Mouse (Mus musculus): ENCODE data around the gene Atp13a3. TPM values are rescaled to one million over a fixed set of nuclear protein-coding genes. Genes with fewer than 3 reads are reported as not detected.

Atp13a3 gene
- polyA plus RNA-seq, 1 experiment from 2014 or later: 12.1 TPM

GRCm38 (mm10) chr16:30267359-30267758 is 138.4 kb downstream of the Atp13a3 start, which contains the start of gene Cpn2:
TSS of gene Cpn2 (minus strand) at chr16:30267499.
- H3K9ac ChIP-seq: no peak within 1 kb of the TSS
- H3K4me1 ChIP-seq: no peaks in the 10 kb centered on the region
- H3K4me2 ChIP-seq: no peak within 1 kb of the TSS
- H3K27me3 ChIP-seq: 0 out of 2 replicates have a peak, but pooled peaks cover 3% of the 10 kb centered on the region
- no peaks in the 10 kb centered on the region for H3K36me3 ChIP-seq
- no peak within 1 kb of the TSS for H3K4me3 ChIP-seq (replicated peaks)
- WGBS: 66% methylated on average over 5 of the region's 5 CpGs
- no peaks in the 10 kb centered on the region for H3K9me3 ChIP-seq (replicated peaks)
- no peak for ATAC-seq (replicated peaks; ENCODE audit: low FRiP score)
- no peak within 1 kb of the TSS for H3K27ac ChIP-seq

DNA sequence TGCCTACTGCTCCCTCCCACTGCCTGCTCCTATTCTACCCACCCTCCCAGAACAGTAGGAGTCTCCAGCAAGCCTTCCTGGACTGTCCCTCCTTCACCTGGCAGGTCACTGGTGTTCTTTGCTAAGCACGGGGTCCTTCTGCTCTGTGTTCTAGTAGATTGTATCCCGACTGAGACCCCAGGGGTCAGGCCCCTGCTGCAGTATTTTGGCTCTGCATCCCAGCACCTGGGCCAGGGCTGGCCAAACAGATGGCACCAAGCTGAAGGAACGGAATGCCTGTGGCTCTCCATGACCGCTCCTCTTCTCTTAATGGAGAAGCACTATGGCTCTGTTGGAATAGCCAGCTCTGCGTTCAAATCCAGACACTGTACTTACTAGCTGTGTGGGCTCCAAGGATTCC is 139.2 kb downstream of the Atp13a3 start:
- Histone ChIP-seq H3K4me1 (no peaks in the 10 kb centered on the region), H3K36me3 (no peaks in the 10 kb centered on the region), H3K4me2 (no peak overlapping the region), H3K27ac (no peak overlapping the region), H3K27me3 (0 out of 2 replicates have a peak, but pooled peaks cover 3% of the 10 kb centered on the region), H3K9me3 (replicated peaks) (no peaks in the 10 kb centered on the region), H3K9ac (no peak overlapping the region), H3K4me3 (replicated peaks) (no peak overlapping the region)
- 86% methylated on average over 5 of the region's 5 CpGs for WGBS
- no peak for ATAC-seq (replicated peaks; ENCODE audit: low FRiP score)

GRCm38 (mm10) chr16:30265611-30266010 is 140.2 kb downstream of the Atp13a3 start:
- no peak for ATAC-seq (replicated peaks; ENCODE audit: low FRiP score)
- Histone ChIP-seq H3K4me1 (no peaks in the 10 kb centered on the region), H3K9ac (no peak overlapping the region), H3K9me3 (replicated peaks) (no peaks in the 10 kb centered on the region), H3K36me3 (no peaks in the 10 kb centered on the region), H3K4me3 (replicated peaks) (no peak overlapping the region), H3K27me3 (0 out of 2 replicates have a peak, but pooled peaks cover 3% of the 10 kb centered on the region), H3K4me2 (no peak overlapping the region), H3K27ac (no peak overlapping the region)
- WGBS: 51% methylated on average over 4 of the region's 4 CpGs

- no peak overlapping the region for H3K9ac ChIP-seq
- WGBS: 67% methylated on average over 4 of the region's 4 CpGs
- peaks cover 3% of the 10 kb centered on the region; the same call in 1 of the 2 replicates for H3K27me3 ChIP-seq
- no peak overlapping the region for H3K27ac ChIP-seq
- no peaks in the 10 kb centered on the region for H3K9me3 ChIP-seq (replicated peaks)
- ATAC-seq (replicated peaks; ENCODE audit: low FRiP score): no peak
- H3K4me1 ChIP-seq: no peaks in the 10 kb centered on the region
- no peak overlapping the region for H3K4me2 ChIP-seq
- H3K36me3 ChIP-seq: no peaks in the 10 kb centered on the region
- H3K4me3 ChIP-seq (replicated peaks): no peak overlapping the region
Measured at GRCm38 (mm10) chr16:30263156-30263555, 142.6 kb downstream of the Atp13a3 start.

- ATAC-seq (replicated peaks; ENCODE audit: low FRiP score): no peak
- no peaks in the 10 kb centered on the region for H3K4me1 ChIP-seq
- no peak overlapping the region for H3K4me2 ChIP-seq
- no peaks in the 10 kb centered on the region for H3K36me3 ChIP-seq
- H3K27me3 ChIP-seq: peaks cover 3% of the 10 kb centered on the region; the same call in 1 of the 2 replicates
- H3K27ac ChIP-seq: no peak overlapping the region
- H3K9me3 ChIP-seq (replicated peaks): no peaks in the 10 kb centered on the region
- no peak overlapping the region for H3K9ac ChIP-seq
- H3K4me3 ChIP-seq (replicated peaks): no peak overlapping the region
- WGBS: 0% methylated on average over 2 of the region's 2 CpGs
Measured at GRCm38 (mm10) chr16:30262664-30263063, 143.1 kb downstream of the Atp13a3 start.

Other genes starting within 250 kb of the Atp13a3 start
- gene Cpn2, start 138.5 kb downstream of the Atp13a3 start, polyA plus RNA-seq (2015; fragmentation: Nextera tagmentation; extraction: Ambion mirVana): 0.04 and 0.08 TPM in 2 replicates
- gene Lrrc15, start 122.7 kb downstream of the Atp13a3 start, polyA plus RNA-seq (2015; fragmentation: Nextera tagmentation; extraction: Ambion mirVana): 0.99 and 1.2 TPM in 2 replicates
- gene Gp5, start 95.2 kb downstream of the Atp13a3 start, polyA plus RNA-seq (2015; fragmentation: Nextera tagmentation; extraction: Ambion mirVana): 0.90 and 0.93 TPM in 2 replicates
- gene Tmem44, start 144.9 kb upstream of the Atp13a3 start, polyA plus RNA-seq (2015; fragmentation: Nextera tagmentation; extraction: Ambion mirVana): 15.0 and 18.6 TPM in 2 replicates
- gene Lsg1, start 181.6 kb upstream of the Atp13a3 start, polyA plus RNA-seq (2015; fragmentation: Nextera tagmentation; extraction: Ambion mirVana): 69.4 and 73.0 TPM in 2 replicates
- gene Fam43a, start 193.7 kb upstream of the Atp13a3 start, polyA plus RNA-seq (2015; fragmentation: Nextera tagmentation; extraction: Ambion mirVana): 22.5 and 25.1 TPM in 2 replicates